Mouse (Mus musculus) MEL (cell line): ENCODE measurements at regions not wholly inside any gene's neighbourhood (a gene's known extent, or its start where the extent isn't known, plus 50 kb on each side); places are given as distances from the start of the nearest gene placed in this dataset.

Experiments used
- DNase-seq: peaks from one replicate; pipeline ENCODE4 v3.0.0; 2011; ENCODE audit warnings: low read depth, low spot score
- H3K27ac ChIP-seq: 2 replicates; pipeline ENCODE4 v1.5.1; 2012; ENCODE audit warnings: low read depth, mild to moderate bottlenecking, control low read depth, low read length, moderate library complexity; ENCODE audit not compliant: control insufficient read depth
- H3K27me3 ChIP-seq, 2 experiments: fragments of 150-350 bp in 1 of 2; sonication (generic) in 1 of 2; 2 replicates each; pipeline ENCODE4 v1.6.1; 2012; ENCODE audit warnings: low read length in 2 of 2, mild to moderate bottlenecking in 2 of 2, improper control_type of control experiment in 1 of 2, moderate library complexity in 1 of 2; ENCODE audit not compliant: insufficient read depth in 2 of 2, control insufficient read depth in 1 of 2
- H3K36me3 ChIP-seq, 2 experiments: 2 replicates each; pipeline ENCODE4 v1.6.1; 2012 to 2014; ENCODE audit warnings: low read length in 2 of 2, improper control_type of control experiment in 1 of 2, inconsistent platforms in 1 of 2, mild to moderate bottlenecking in 1 of 2; ENCODE audit not compliant: insufficient read depth in 2 of 2, control insufficient read depth in 1 of 2
- H3K4me1 ChIP-seq, 2 experiments: fragments of 150-350 bp in 1 of 2; sonication (generic) in 1 of 2; 2 replicates each; pipeline ENCODE4 v1.6.1; 2012; ENCODE audit warnings: low read length in 2 of 2, improper control_type of control experiment in 1 of 2, mild to moderate bottlenecking in 1 of 2; ENCODE audit not compliant: insufficient read depth in 2 of 2, control insufficient read depth in 1 of 2
- H3K4me3 ChIP-seq, 2 experiments: fragments of 150-350 bp in 1 of 2; sonication (generic) in 1 of 2; 2 replicates each; pipeline ENCODE4 v1.5.1; 2012; ENCODE audit warnings: low read depth in 2 of 2, low read length in 2 of 2, mild to moderate bottlenecking in 2 of 2, moderate library complexity in 2 of 2, control low read depth in 1 of 2, improper control_type of control experiment in 1 of 2; ENCODE audit not compliant: control insufficient read depth in 1 of 2, insufficient read depth in 1 of 2
- H3K79me2 ChIP-seq: 2 replicates; pipeline ENCODE4 v1.6.1; 2012; ENCODE audit warnings: mild to moderate bottlenecking, low read length, moderate library complexity; ENCODE audit not compliant: control insufficient read depth, poor library complexity, insufficient read depth
- H3K9ac ChIP-seq: 2 replicates; pipeline ENCODE4 v1.6.1; 2012; ENCODE audit warnings: low read depth, mild to moderate bottlenecking, control low read depth, low read length, moderate library complexity; ENCODE audit not compliant: control insufficient read depth, poor library complexity, severe bottlenecking
- H3K9me3 ChIP-seq: fragments of 150-350 bp; sonication (generic); replicated peaks from 2 replicates; pipeline ENCODE4 v1.6.1; 2012; ENCODE audit warnings: mild to moderate bottlenecking, low read length, improper control_type of control experiment, moderate library complexity; ENCODE audit not compliant: insufficient read depth
- CTCF ChIP-seq, 3 experiments: IDR thresholded peaks in 2 of 3; conservative IDR thresholded peaks in 1 of 3; 2 replicates each; pipeline ENCODE4 v1.5.1; 2011 to 2012; ENCODE audit warnings: low read length in 3 of 3, low read depth in 2 of 3, mild to moderate bottlenecking in 2 of 3, improper control_type of control experiment in 1 of 3, inconsistent platforms in 1 of 3, mixed read lengths in 1 of 3, moderate library complexity in 1 of 3; ENCODE audit not compliant: control insufficient read depth in 1 of 3, insufficient read depth in 1 of 3, poor library complexity in 1 of 3, severe bottlenecking in 1 of 3
- ETS1 ChIP-seq: IDR thresholded peaks from 2 replicates; pipeline ENCODE4 v1.6.1; 2012; ENCODE audit warnings: low read depth, mild to moderate bottlenecking, inconsistent platforms, low read length, improper control_type of control experiment, moderate library complexity
- GABPA ChIP-seq: IDR thresholded peaks from 2 replicates; pipeline ENCODE4 v1.6.1; 2012; ENCODE audit warnings: low read depth, mild to moderate bottlenecking, inconsistent platforms, low read length, improper control_type of control experiment, moderate library complexity
- GATA1 ChIP-seq: IDR thresholded peaks from 2 replicates; pipeline ENCODE4 v1.6.1; 2011; ENCODE audit warnings: low read depth, low read length, improper control_type of control experiment
- JUND ChIP-seq: IDR thresholded peaks from 2 replicates; pipeline ENCODE4 v1.6.1; 2011; ENCODE audit warnings: low read depth, mild to moderate bottlenecking, improper control_type of control experiment, low read length
- MAX ChIP-seq: IDR thresholded peaks from 2 replicates; pipeline ENCODE4 v1.6.1; 2011; ENCODE audit warnings: low read length, improper control_type of control experiment
- MEF2A ChIP-seq: IDR thresholded peaks from 2 replicates; pipeline ENCODE4 v1.6.1; 2014; ENCODE audit warnings: low read depth, mild to moderate bottlenecking, inconsistent platforms, low read length, improper control_type of control experiment; ENCODE audit not compliant: poor library complexity, insufficient replicate concordance, severe bottlenecking; ENCODE audit errors: extremely low read depth
- MXI1 ChIP-seq: IDR thresholded peaks from 2 replicates; pipeline ENCODE4 v1.6.1; 2011; ENCODE audit warnings: mild to moderate bottlenecking, low read depth, low read length, improper control_type of control experiment
- MYC ChIP-seq: IDR thresholded peaks from 2 replicates; pipeline ENCODE4 v1.6.1; 2011; ENCODE audit warnings: low read depth, mild to moderate bottlenecking, low read length, improper control_type of control experiment, moderate library complexity
- POLR2A ChIP-seq, 2 experiments: IDR thresholded peaks; 2 replicates each; pipeline ENCODE4 v1.6.1; 2011 to 2012; ENCODE audit warnings: low read length in 2 of 2, mild to moderate bottlenecking in 2 of 2, control low read depth in 1 of 2, improper control_type of control experiment in 1 of 2, low read depth in 1 of 2, moderate library complexity in 1 of 2; ENCODE audit not compliant: control insufficient read depth in 1 of 2, insufficient read depth in 1 of 2, poor library complexity in 1 of 2
- RAD21 ChIP-seq: IDR thresholded peaks from 2 replicates; pipeline ENCODE4 v1.6.1; 2011; ENCODE audit warnings: mild to moderate bottlenecking, low read depth, low read length, improper control_type of control experiment
- SIN3A ChIP-seq: IDR thresholded peaks from 2 replicates; pipeline ENCODE4 v1.6.1; 2012; ENCODE audit warnings: low read length, improper control_type of control experiment, inconsistent platforms
- SMC3 ChIP-seq: IDR thresholded peaks from 2 replicates; pipeline ENCODE4 v1.6.1; 2011; ENCODE audit warnings: low read depth, low read length, improper control_type of control experiment
- TCF12 ChIP-seq: IDR thresholded peaks from 2 replicates; pipeline ENCODE4 v1.6.1; 2014; ENCODE audit warnings: low read depth, mild to moderate bottlenecking, inconsistent platforms, low read length, improper control_type of control experiment, moderate library complexity
- UBTF ChIP-seq: IDR thresholded peaks from 2 replicates; pipeline ENCODE4 v1.6.1; 2012; ENCODE audit warnings: low read depth, mild to moderate bottlenecking, inconsistent platforms, low read length, improper control_type of control experiment, moderate library complexity, borderline replicate concordance; ENCODE audit not compliant: insufficient read depth
- ZC3H11A ChIP-seq: IDR thresholded peaks from 2 replicates; pipeline ENCODE4 v1.6.1; 2012; ENCODE audit warnings: low read depth, mild to moderate bottlenecking, inconsistent platforms, low read length, improper control_type of control experiment
- ZNF384 ChIP-seq: IDR thresholded peaks from 2 replicates; pipeline ENCODE4 v1.6.1; 2012; ENCODE audit warnings: low read depth, mild to moderate bottlenecking, inconsistent platforms, low read length, improper control_type of control experiment

DNA sequence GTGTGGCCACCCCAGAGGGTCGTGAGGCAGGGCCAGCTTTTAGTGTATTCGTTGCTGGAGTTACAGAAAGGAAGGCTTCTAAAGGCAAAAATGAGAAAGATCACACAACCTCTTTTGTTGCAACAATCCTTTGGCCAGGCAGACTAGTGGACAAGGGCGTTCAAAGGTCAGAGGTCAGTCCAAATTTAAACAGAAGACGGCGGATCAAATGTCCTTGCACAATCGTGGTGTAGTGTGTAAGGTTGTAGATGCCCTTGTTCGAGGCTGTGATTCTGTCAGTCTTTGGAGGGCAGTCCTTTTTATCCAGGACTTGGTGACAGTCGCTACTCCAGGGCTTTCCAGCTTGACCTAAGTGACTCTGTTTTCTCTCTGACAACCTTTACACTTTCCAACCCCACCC lies 76.6 kb upstream of the Cpsf6 start:
- H3K4me1 ChIP-seq: peaks cover 0 to 19% of the 10 kb centered on the region in 2 experiments; a peak in 2 of 4 replicates
- H3K9me3 ChIP-seq: no peaks in the 10 kb centered on the region
- H3K4me3 ChIP-seq: no peak overlapping the region
- no peaks in the 10 kb centered on the region for H3K79me2 ChIP-seq
- no peaks in the 10 kb centered on the region for H3K27me3 ChIP-seq
- no peak overlapping the region for H3K27ac ChIP-seq
- no peak for DNase-seq
- H3K36me3 ChIP-seq: peaks cover 0 to 9% of the 10 kb centered on the region in 2 experiments; a peak in 2 of 4 replicates
- TF ChIP-seq TCF12 (no peak), GABPA (no peak), GATA1 (no peak), ZNF384 (no peak), POLR2A (IDR thresholded peaks at IDR 0.05; ENCODE audit: control insufficient read depth in 1 of 2, insufficient read depth in 1 of 2, low read depth in 1 of 2, low read length in 2 of 2, poor library complexity in 1 of 2) (no peak), MAX (no peak), MXI1 (no peak), CTCF (IDR thresholded peaks at IDR 0.05 in 2 of 3, conservative IDR thresholded peaks at IDR 0.05 in 1 of 3; ENCODE audit: control insufficient read depth in 1 of 3, insufficient read depth in 1 of 3, low read depth in 2 of 3, low read length in 3 of 3, poor library complexity in 1 of 3, severe bottlenecking in 1 of 3) (no peak), JUND (no peak), ETS1 (no peak)
- H3K9ac ChIP-seq: no peak overlapping the region

DNA sequence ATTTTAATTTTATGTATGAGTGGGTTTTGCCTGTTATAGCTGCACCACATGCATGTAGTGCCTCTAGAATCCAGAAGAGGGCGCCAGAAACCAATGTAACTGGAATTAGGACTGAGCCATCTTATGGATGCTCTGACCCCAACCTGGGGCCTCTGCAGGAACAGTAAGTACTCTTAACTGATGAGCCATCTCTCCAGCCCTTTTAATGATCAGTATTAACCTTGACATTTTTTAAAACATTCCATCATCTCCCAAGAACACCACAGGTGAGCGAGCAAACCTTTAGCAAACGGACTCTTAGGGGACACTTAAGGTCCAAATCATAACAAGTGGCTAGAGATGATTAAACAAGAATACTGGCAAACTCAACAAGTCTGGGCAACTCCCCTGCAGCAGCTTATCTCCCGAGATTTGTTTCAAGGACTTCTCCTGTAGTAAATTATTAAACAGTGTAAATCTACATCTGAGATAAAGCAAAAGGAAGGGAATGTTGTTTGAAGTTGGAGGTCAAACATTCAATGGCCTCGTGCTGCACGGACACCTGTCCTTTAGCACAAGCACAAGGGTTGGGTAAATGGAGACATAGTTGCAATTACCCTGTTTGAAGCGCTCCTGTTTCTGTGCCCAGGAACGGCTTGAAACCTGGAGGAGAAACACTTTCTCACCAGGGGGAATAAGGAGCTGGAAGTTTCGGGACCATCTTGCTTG lies 75.9 kb upstream of the Cpsf6 start:
- peak; percentile 76 for DNase-seq

More for the DNA sequence above, 75.9 kb upstream of the Cpsf6 start:
- Histone ChIP-seq H3K27me3 (no peaks in the 10 kb centered on the region), H3K9ac (no peak overlapping the region), H3K27ac (no peak overlapping the region), H3K4me1 (peaks cover 0 to 20% of the 10 kb centered on the region in 2 experiments; a peak in 2 of 4 replicates), H3K9me3 (no peaks in the 10 kb centered on the region), H3K4me3 (no peak overlapping the region), H3K79me2 (no peaks in the 10 kb centered on the region), H3K36me3 (peaks cover 0 to 9% of the 10 kb centered on the region in 2 experiments; a peak in 2 of 4 replicates)
- no peak for TF ChIP-seq MEF2A
- TF ChIP-seq UBTF: no peak
- TF ChIP-seq ZC3H11A: peak; percentile 81
- TF ChIP-seq RAD21: peak; percentile 89
- peak; percentile 59; the same call in 1 of the 2 replicates for TF ChIP-seq MYC
- TF ChIP-seq SIN3A: 0 out of 2 replicates have a peak, but pooled peaks have one; percentile 26
- TF ChIP-seq CTCF (IDR thresholded peaks at IDR 0.05 in 2 of 3, conservative IDR thresholded peaks at IDR 0.05 in 1 of 3; ENCODE audit: control insufficient read depth in 1 of 3, insufficient read depth in 1 of 3, low read depth in 2 of 3, low read length in 3 of 3, poor library complexity in 1 of 3, severe bottlenecking in 1 of 3): peak; percentile 63 to 82 (median 69)
- TF ChIP-seq SMC3: peak; percentile 73
